27 mouse cellular contexts compared by ENCODE assay signal in the genomic region with DNA sequence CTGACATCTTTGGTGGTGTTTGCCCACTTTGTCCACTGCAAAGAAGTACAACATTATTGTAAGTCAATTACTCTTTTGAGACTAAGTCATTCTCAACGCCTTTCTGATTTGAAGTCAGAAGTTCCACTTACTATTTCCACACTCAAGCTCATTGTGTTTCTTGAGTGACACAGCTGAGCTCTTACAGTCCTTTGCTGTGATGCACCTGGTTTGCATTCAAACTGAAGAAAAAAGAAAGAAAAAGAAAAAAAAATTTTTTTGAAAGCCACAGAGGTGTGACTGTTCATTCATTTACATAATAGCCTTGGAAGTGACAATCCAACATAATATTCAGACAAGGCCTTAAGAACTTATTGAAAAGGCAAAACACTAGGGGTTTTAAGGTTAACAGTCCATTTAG.
"Had no signal": no experiment of that assay in that cellular context is flagged by ENCODE, and none has a peak within 500 bp of the region (broad histone marks: within the 10 kb centered on the region; RNA-seq: fewer than 3 reads in every experiment).

No protein-coding gene starts in this region.

- H3K9ac ChIP-seq: embryonic facial prominence, embryonic 12.5 days; embryonic facial prominence, embryonic 13.5 days; embryonic facial prominence, embryonic 15.5 days; forebrain, embryonic 12.5 days; forebrain, embryonic 13.5 days; forebrain, embryonic 15.5 days; forebrain, postnatal 0 days had no signal

- H3K9me3 ChIP-seq: embryonic facial prominence, embryonic 10.5 days; embryonic facial prominence, embryonic 12.5 days; embryonic facial prominence, embryonic 13.5 days; embryonic facial prominence, embryonic 15.5 days; forebrain, embryonic 10.5 days; forebrain, embryonic 12.5 days; forebrain, embryonic 13.5 days; forebrain, embryonic 15.5 days had no signal

- H3K4me3 ChIP-seq: embryonic facial prominence, embryonic 10.5 days; embryonic facial prominence, embryonic 12.5 days; embryonic facial prominence, embryonic 13.5 days; embryonic facial prominence, embryonic 15.5 days; erythroblast, embryonic 14.5 days; forebrain, embryonic 10.5 days; forebrain, embryonic 12.5 days; forebrain, embryonic 13.5 days; forebrain, embryonic 15.5 days; gastrocnemius, adult 2 months; heart, adult 2 months had no signal

- H3K4me1 ChIP-seq: embryonic facial prominence, embryonic 10.5 days; embryonic facial prominence, embryonic 12.5 days; embryonic facial prominence, embryonic 13.5 days; embryonic facial prominence, embryonic 15.5 days; forebrain, embryonic 10.5 days; forebrain, embryonic 12.5 days; forebrain, embryonic 13.5 days; forebrain, embryonic 15.5 days had no signal

- H3K36me3 ChIP-seq: embryonic facial prominence, embryonic 10.5 days; embryonic facial prominence, embryonic 12.5 days; embryonic facial prominence, embryonic 13.5 days; embryonic facial prominence, embryonic 15.5 days; forebrain, embryonic 10.5 days; forebrain, embryonic 12.5 days; forebrain, embryonic 15.5 days had no signal

- ATAC-seq: forebrain, embryonic 13.5 days; forebrain, embryonic 14.5 days; forebrain, embryonic 15.5 days; forebrain, embryonic 16.5 days; forebrain, postnatal 0 days had no signal

- H3K4me2 ChIP-seq: embryonic facial prominence, embryonic 12.5 days; embryonic facial prominence, embryonic 13.5 days; embryonic facial prominence, embryonic 15.5 days; forebrain, embryonic 12.5 days; forebrain, embryonic 13.5 days; forebrain, embryonic 15.5 days had no signal

- DNase-seq: cerebellum, adult 9-10 months; cerebellum, adult 9-11 months; cerebellum, postnatal 10 days; cerebellum, postnatal 14 days; cerebellum, postnatal 25 days; cerebellum, postnatal 36 days; embryo, embryonic 11 days; forebrain, postnatal 0 days; gastrocnemius, adult 2 months; gastrocnemius, postnatal 10 days; gastrocnemius, postnatal 14 days; gastrocnemius, postnatal 25 days; gastrocnemius, postnatal 36 days; heart, adult 11 months; heart, adult 18-20 months; heart, adult 2 months had no signal

- H3K27me3 ChIP-seq: embryonic facial prominence, embryonic 12.5 days; embryonic facial prominence, embryonic 13.5 days; embryonic facial prominence, embryonic 15.5 days; forebrain, embryonic 12.5 days; forebrain, embryonic 13.5 days; forebrain, embryonic 15.5 days had no signal

- H3K27ac ChIP-seq: embryonic facial prominence, embryonic 10.5 days; embryonic facial prominence, embryonic 12.5 days; embryonic facial prominence, embryonic 13.5 days; embryonic facial prominence, embryonic 15.5 days; forebrain, embryonic 10.5 days; forebrain, embryonic 12.5 days; forebrain, embryonic 13.5 days; forebrain, embryonic 15.5 days; gastrocnemius, adult 2 months; heart, adult 2 months had no signal
